Mouse (Mus musculus): ENCODE measurements at regions not wholly inside any gene's neighbourhood (a gene's known extent, or its start where the extent isn't known, plus 50 kb on each side); places are given as distances from the start of the nearest gene placed in this dataset.

GRCm38 (mm10) chr17:68981120-68981519 lies 94.4 kb upstream of the Epb41l3 start:
- no peaks in the 10 kb centered on the region for H3K27me3 ChIP-seq (replicated peaks)
- H3K9ac ChIP-seq: no peak overlapping the region
- H3K4me3 ChIP-seq: no peak overlapping the region
- H3K9me3 ChIP-seq (replicated peaks): no peaks in the 10 kb centered on the region; the same call in 1 of the 2 replicates
- H3K4me2 ChIP-seq: no peak overlapping the region
- no peak overlapping the region for H3K27ac ChIP-seq (ENCODE audit: poor library complexity, severe bottlenecking)
- 81% methylated on average over 11 of the region's 11 CpGs for WGBS
- ATAC-seq (ENCODE audit: insufficient number of reproducible peaks, low FRiP score): no peak
- no peaks in the 10 kb centered on the region for H3K36me3 ChIP-seq
- H3K4me1 ChIP-seq (replicated peaks): no peaks in the 10 kb centered on the region

GRCm38 (mm10) chr17:68982094-68982493 lies 93.4 kb upstream of the Epb41l3 start:
- Histone ChIP-seq H3K4me1 (replicated peaks) (0 out of 2 replicates have a peak, but pooled peaks cover 5% of the 10 kb centered on the region), H3K36me3 (no peaks in the 10 kb centered on the region), H3K4me3 (no peak overlapping the region), H3K9me3 (replicated peaks) (no peaks in the 10 kb centered on the region; the same call in 1 of the 2 replicates), H3K4me2 (no peak overlapping the region), H3K9ac (no peak overlapping the region), H3K27ac (ENCODE audit: poor library complexity, severe bottlenecking) (no peak overlapping the region), H3K27me3 (replicated peaks) (no peaks in the 10 kb centered on the region)
- 87% methylated on average over 6 of the region's 6 CpGs for WGBS
- no peak for ATAC-seq (ENCODE audit: insufficient number of reproducible peaks, low FRiP score)

- H3K4me2 ChIP-seq: no peak overlapping the region
- H3K4me3 ChIP-seq: no peak overlapping the region
- WGBS: 83% methylated on average over 3 of the region's 3 CpGs
- no peak overlapping the region for H3K9ac ChIP-seq
- no peaks in the 10 kb centered on the region for H3K4me1 ChIP-seq (replicated peaks)
- no peak overlapping the region for H3K27ac ChIP-seq (ENCODE audit: poor library complexity, severe bottlenecking)
- no peaks in the 10 kb centered on the region for H3K36me3 ChIP-seq
- H3K27me3 ChIP-seq (replicated peaks): no peaks in the 10 kb centered on the region
- H3K9me3 ChIP-seq (replicated peaks): 0 out of 2 replicates have a peak, but pooled peaks cover 2% of the 10 kb centered on the region
- no peak for ATAC-seq (ENCODE audit: insufficient number of reproducible peaks, low FRiP score)
Observed at GRCm38 (mm10) chr17:68999913-69000312, 75.6 kb upstream of the Epb41l3 start.

- H3K9ac ChIP-seq: no peak overlapping the region
- 0 out of 2 replicates have a peak, but pooled peaks cover 2% of the 10 kb centered on the region for H3K9me3 ChIP-seq (replicated peaks)
- WGBS: 75% methylated on average over 7 of the region's 7 CpGs
- no peak for ATAC-seq (ENCODE audit: insufficient number of reproducible peaks, low FRiP score)
- no peaks in the 10 kb centered on the region for H3K4me1 ChIP-seq (replicated peaks)
- no peaks in the 10 kb centered on the region for H3K36me3 ChIP-seq
- H3K27ac ChIP-seq (ENCODE audit: poor library complexity, severe bottlenecking): no peak overlapping the region
- H3K27me3 ChIP-seq (replicated peaks): no peaks in the 10 kb centered on the region
- H3K4me3 ChIP-seq: no peak overlapping the region
- no peak overlapping the region for H3K4me2 ChIP-seq
Observed at GRCm38 (mm10) chr17:69004051-69004450, 71.4 kb upstream of the Epb41l3 start.

GRCm38 (mm10) chr17:69006272-69006671 lies 69.2 kb upstream of the Epb41l3 start:
- H3K9ac ChIP-seq: no peak overlapping the region
- H3K9me3 ChIP-seq (replicated peaks): no peaks in the 10 kb centered on the region
- no peak for ATAC-seq (ENCODE audit: insufficient number of reproducible peaks, low FRiP score)
- H3K4me3 ChIP-seq: no peak overlapping the region
- no peaks in the 10 kb centered on the region for H3K27me3 ChIP-seq (replicated peaks)
- no peaks in the 10 kb centered on the region for H3K36me3 ChIP-seq
- no peaks in the 10 kb centered on the region for H3K4me1 ChIP-seq (replicated peaks)
- 32% methylated on average over 9 of the region's 9 CpGs for WGBS
- no peak overlapping the region for H3K4me2 ChIP-seq
- no peak overlapping the region for H3K27ac ChIP-seq (ENCODE audit: poor library complexity, severe bottlenecking)

Measured in heart, embryonic 12.5 days (tissue).